Mouse (Mus musculus) cerebellum, adult 11 months (tissue): ENCODE measurements at regions not wholly inside any gene's neighbourhood (a gene's known extent, or its start where the extent isn't known, plus 50 kb on each side); places are given as distances from the start of the nearest gene placed in this dataset.

Experiments
- DNase-seq: peaks from one replicate; pipeline ENCODE4 v3.0.0; 2022

- no peak for DNase-seq
Observed at GRCm38 (mm10) chr19:26051478-26052215, 379.4 kb downstream of the Dmrt2 start.

- no peak for DNase-seq
Observed at GRCm38 (mm10) chr19:26059668-26060067, 387.5 kb downstream of the Dmrt2 start.

GRCm38 (mm10) chr19:26068553-26068952, 396.3 kb downstream of the Dmrt2 start:
- no peak for DNase-seq

GRCm38 (mm10) chr19:26069908-26070307, 397.7 kb downstream of the Dmrt2 start:
- DNase-seq: no peak

- no peak for DNase-seq
Observed at GRCm38 (mm10) chr19:26088318-26088717, 416.1 kb downstream of the Dmrt2 start.

- DNase-seq: no peak
Observed at GRCm38 (mm10) chr19:26091386-26091785, 419.2 kb downstream of the Dmrt2 start.

GRCm38 (mm10) chr19:26093844-26094243, 421.6 kb downstream of the Dmrt2 start:
- no peak for DNase-seq

- DNase-seq: no peak
Observed at GRCm38 (mm10) chr19:26114326-26114725, 442.1 kb downstream of the Dmrt2 start.

GRCm38 (mm10) chr19:26128423-26128822, 456.2 kb downstream of the Dmrt2 start:
- no peak for DNase-seq

- DNase-seq: no peak
Observed at GRCm38 (mm10) chr19:26134385-26134784, 462.2 kb downstream of the Dmrt2 start.

- DNase-seq: no peak
Observed at GRCm38 (mm10) chr19:26135398-26136104, 463.3 kb downstream of the Dmrt2 start.

- DNase-seq: no peak
Observed at GRCm38 (mm10) chr19:26140647-26141046, 464.2 kb upstream of the Smarca2 start.

GRCm38 (mm10) chr19:26143539-26143938, 461.3 kb upstream of the Smarca2 start:
- DNase-seq: no peak

GRCm38 (mm10) chr19:26151216-26151615, 453.6 kb upstream of the Smarca2 start:
- DNase-seq: no peak

GRCm38 (mm10) chr19:26164993-26165392, 439.9 kb upstream of the Smarca2 start:
- DNase-seq: no peak

- no peak for DNase-seq
Observed at GRCm38 (mm10) chr19:26181774-26182173, 423.1 kb upstream of the Smarca2 start.

GRCm38 (mm10) chr19:26185012-26185411, 419.8 kb upstream of the Smarca2 start:
- no peak for DNase-seq

GRCm38 (mm10) chr19:26190803-26191202, 414.0 kb upstream of the Smarca2 start:
- DNase-seq: no peak

- DNase-seq: no peak
Observed at GRCm38 (mm10) chr19:26193664-26194063, 411.2 kb upstream of the Smarca2 start.

GRCm38 (mm10) chr19:26208760-26209159, 396.1 kb upstream of the Smarca2 start:
- DNase-seq: no peak

- no peak for DNase-seq
Observed at GRCm38 (mm10) chr19:26234539-26234938, 370.3 kb upstream of the Smarca2 start.

GRCm38 (mm10) chr19:26244067-26244466, 360.8 kb upstream of the Smarca2 start:
- no peak for DNase-seq

- no peak for DNase-seq
Observed at GRCm38 (mm10) chr19:26249751-26250150, 355.1 kb upstream of the Smarca2 start.

GRCm38 (mm10) chr19:26258677-26259076, 346.2 kb upstream of the Smarca2 start:
- no peak for DNase-seq
